In genomic region chr5:41125050-41125449, GRCm38 (mm10) we compare ENCODE assay signal across 11 mouse cellular contexts.
DNase-seq lines count a peak whose midpoint lies in the region; ATAC-seq and TF ChIP-seq lines count a peak whose summit lies in the region.
"Had no signal": no experiment of that assay in that cellular context is flagged by ENCODE, and none has a peak within 500 bp of the region (broad histone marks: within the 10 kb centered on the region; RNA-seq: fewer than 3 reads in every experiment).

No protein-coding gene starts in this region.

- ATAC-seq in heart, postnatal 0 days (ENCODE audit: insufficient read depth, low read depth): no peak

- peak; percentile 57 for TF ChIP-seq CTCF in heart, postnatal 0 days (IDR thresholded peaks at IDR 0.05; ENCODE audit: low read depth)

- no peak overlapping the region for H3K4me2 ChIP-seq in heart, postnatal 0 days (ENCODE audit: low read depth, low read length)

- WGBS in heart, postnatal 0 days: 19% methylated on average over 5 of the region's 5 CpGs

- H3K9ac ChIP-seq in heart, postnatal 0 days (replicated peaks; ENCODE audit: low read depth, low read length): no peak overlapping the region

- no peaks in the 10 kb centered on the region for H3K9me3 ChIP-seq in heart, postnatal 0 days (replicated peaks; ENCODE audit: control insufficient read depth, low read length)

- H3K4me3 ChIP-seq in heart, postnatal 0 days (ENCODE audit: low read depth, low read length): no peak overlapping the region
- H3K4me3 ChIP-seq: erythroblast, embryonic 14.5 days had no signal

- H3K4me1 ChIP-seq in heart, postnatal 0 days (ENCODE audit: control insufficient read depth, insufficient read depth): no peaks in the 10 kb centered on the region

- no peak for TF ChIP-seq EP300 in heart, postnatal 0 days (IDR thresholded peaks at IDR 0.05; ENCODE audit: low read depth)

- DNase-seq in heart, postnatal 0 days (ENCODE audit: low spot score): peak; percentile 24
- DNase-seq in heart, postnatal 4 days: no peak
- DNase-seq in lung, postnatal 25 days (ENCODE audit: low spot score): peak; percentile 1
- DNase-seq in lung, postnatal 4 days: no peak
- DNase-seq in embryo, embryonic 11 days: peak; percentile 78
- DNase-seq in splenic B cell, adult 2 months (ENCODE audit: low read depth, low spot score): peak; percentile 13
- DNase-seq in thymus, postnatal 10 days (ENCODE audit: low spot score in 2 of 2): no peak
- DNase-seq in right cerebral cortex, postnatal 14 days: no peak
- DNase-seq: adrenal gland, adult 8-10 months; kidney, adult 11 months had no signal

- H3K27me3 ChIP-seq in heart, postnatal 0 days (ENCODE audit: control insufficient read depth, insufficient read depth, low read length): no peaks in the 10 kb centered on the region
- no peaks in the 10 kb centered on the region for H3K27me3 ChIP-seq in splenic B cell, adult 2 months (ENCODE audit: control insufficient read depth, insufficient read depth, low read length, poor library complexity, severe bottlenecking)

- no peak overlapping the region for H3K27ac ChIP-seq in heart, postnatal 0 days (ENCODE audit: low read depth)

- H3K36me3 ChIP-seq in heart, postnatal 0 days (replicated peaks; ENCODE audit: control insufficient read depth, insufficient read depth, low read length): no peaks in the 10 kb centered on the region
- H3K36me3 ChIP-seq in splenic B cell, adult 2 months (ENCODE audit: control insufficient read depth, insufficient read depth, low read length, poor library complexity, severe bottlenecking): no peaks in the 10 kb centered on the region

Comparison
In these comparisons a context has a peak if more than half of its experiments do, and no peak if none do; other contexts are left out.
1. DNase-seq: peak in heart, postnatal 0 days (single experiment), lung, postnatal 25 days (single experiment), embryo, embryonic 11 days (single experiment) and splenic B cell, adult 2 months (single experiment); none in heart, postnatal 4 days (single experiment), lung, postnatal 4 days (0 of 2), thymus, postnatal 10 days (0 of 2) and right cerebral cortex, postnatal 14 days (single experiment).